In the genomic region with DNA sequence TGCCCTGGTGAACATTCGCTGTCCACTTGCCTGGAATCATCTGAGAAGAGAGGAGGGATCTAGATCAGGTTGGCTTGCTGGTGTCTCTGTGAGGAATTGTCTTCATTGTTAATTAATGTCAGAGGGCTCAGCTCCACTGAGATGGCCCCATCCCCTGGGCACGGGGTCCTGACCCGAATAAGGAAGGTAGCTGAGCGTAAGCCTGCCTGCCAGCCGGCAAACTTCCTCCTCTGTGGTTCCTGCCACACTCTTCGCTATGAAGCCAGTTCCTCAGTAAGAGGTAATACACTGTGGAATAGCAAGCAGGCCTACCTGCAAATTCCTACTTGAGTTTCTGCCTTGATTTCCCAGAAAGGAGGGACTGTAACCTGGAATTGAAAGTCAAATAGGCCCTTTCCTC, we compare ENCODE assay signal across 19 mouse cellular contexts.
DNase-seq lines count a peak whose midpoint lies in the region; ATAC-seq and TF ChIP-seq lines count a peak whose summit lies in the region.
"Had no signal": no experiment of that assay in that cellular context is flagged by ENCODE, and none has a peak within 500 bp of the region (broad histone marks: within the 10 kb centered on the region; RNA-seq: fewer than 3 reads in every experiment).

No protein-coding gene starts in this region.

- intact Hi-C loops in gastrocnemius, adult 2 months (cut with DNase I): no loop called here

- no peak for DNase-seq in adrenal gland, postnatal 10 days
- no peak for DNase-seq in adrenal gland, adult 2 months
- DNase-seq in gastrocnemius, adult 2 months: no peak
- DNase-seq: adrenal gland, adult 8-10 months; adrenal gland, postnatal 14 days; adrenal gland, postnatal 25 days; adrenal gland, postnatal 36 days; B cell, adult 2 months; cerebellum, adult 11 months; cerebellum, adult 11-12 months; cerebellum, adult 18-20 months; cerebellum, adult 2 months; cerebellum, adult 8-10 months had no signal

- TF ChIP-seq CTCF in gastrocnemius, adult 2 months (IDR thresholded peaks at IDR 0.05): no peak

- no peak overlapping the region for H3K4me3 ChIP-seq in gastrocnemius, adult 2 months

- ATAC-seq in common myeloid progenitor, adult 5-6 weeks (replicated peaks; ENCODE audit: low read depth, poor library complexity, severe bottlenecking): peak; percentile 42; the same call in 1 of the 2 replicates
- ATAC-seq in hematopoietic stem cell, adult 5-6 weeks (replicated peaks in 1 of 2; ENCODE audit: insufficient read depth in 1 of 2, low FRiP score in 2 of 2, low TSS enrichment in 1 of 2, low read depth in 1 of 2, poor library complexity in 2 of 2, severe bottlenecking in 2 of 2): peak; percentile 53 to 58; a peak in 3 of 4 replicates
- 0 out of 2 replicates have a peak, but pooled peaks have one; percentile 44 for ATAC-seq in megakaryocyte progenitor cell, adult 5-6 weeks (replicated peaks; ENCODE audit: poor library complexity)
- ATAC-seq: activated CD4-positive, CD25-positive, alpha-beta regulatory T cell, adult 4 months; CD4-positive, CD25-positive, alpha-beta regulatory T cell, adult 4 months; Patski had no signal

- H3K27ac ChIP-seq in gastrocnemius, adult 2 months: no peak overlapping the region
